Mouse (Mus musculus) liver, adult 2 months (tissue): ENCODE data around the gene Pcdh15.

Source experiments
- CTCF ChIP-seq: fragments of 200-500 bp; IDR thresholded peaks from 2 replicates; pipeline ENCODE4 v1.5.1; 2011; ENCODE audit warnings: low read depth, low read length, control low read depth
- POLR2A ChIP-seq: fragments of 200-500 bp; IDR thresholded peaks from 2 replicates; pipeline ENCODE4 v1.6.1; 2011; ENCODE audit warnings: low read length, control low read depth; ENCODE audit not compliant: insufficient read depth; ENCODE audit errors: extremely low read depth

GRCm38 (mm10) chr10:74631314-74631713, 1532.2 kb downstream of the Pcdh15 start:
- TF ChIP-seq CTCF, result no peak
- TF ChIP-seq POLR2A, result no peak
